Mouse (Mus musculus) mouse embryonic stem cell (cell line): ENCODE results near the gene Ramp2.

ENCODE experiments used
- in situ Hi-C, 2 experiments: fragments of 300-500 bp; cut with MboI; formaldehyde crosslinking; loops; 1 replicate in 1 of 2; 3 replicates in 1 of 2; pipeline ENCODE4 v1.14.3; 2019 to 2020; ENCODE audit warnings: low sequenced_read_pairs in 2 of 2, low pct_unique_long_range_greater_than_20kb in 1 of 2, mixed read lengths in 1 of 2; ENCODE audit not compliant: unreplicated experiment in 1 of 2

Gene Ramp2

GRCm38 (mm10) chr11:101232010-101232839, 13.6 kb upstream of the Ramp2 start:
- in situ Hi-C loops: no loop called here

- in situ Hi-C loops: no loop called here
Observed at GRCm38 (mm10) chr11:101233240-101233639, 12.6 kb upstream of the Ramp2 start.

GRCm38 (mm10) chr11:101234124-101234523, 11.7 kb upstream of the Ramp2 start:
- in situ Hi-C loops: no loop called here

- in situ Hi-C loops: no loop called here
Observed at GRCm38 (mm10) chr11:101235429-101235828, 10.4 kb upstream of the Ramp2 start.

- in situ Hi-C loops: no loop called here
Observed at GRCm38 (mm10) chr11:101236782-101237181, 9.0 kb upstream of the Ramp2 start.

- in situ Hi-C loops: no loop called here
Observed at GRCm38 (mm10) chr11:101238071-101238647, 7.7 kb upstream of the Ramp2 start.

- in situ Hi-C loops: loop anchor here (5.0 to 10.0 kb wide), 2 partner anchors 33 to 50 kb away; no protein-coding TSS in a partner anchor
Observed at GRCm38 (mm10) chr11:101245071-101245470, 757 bp upstream of the Ramp2 start.

- in situ Hi-C loops: loop anchor here (5.0 to 10.0 kb wide), 2 partner anchors 34 to 52 kb away; no protein-coding TSS in a partner anchor
Observed at GRCm38 (mm10) chr11:101246702-101247012, 829 bp downstream of the Ramp2 start.

GRCm38 (mm10) chr11:101247521-101248030, 1.7 kb downstream of the Ramp2 start:
- in situ Hi-C loops: loop anchor here (5.0 to 10.0 kb wide), 2 partner anchors 35 to 53 kb away; no protein-coding TSS in a partner anchor

- in situ Hi-C loops: loop anchor here (5.0 to 10.0 kb wide), 2 partner anchors 36 to 54 kb away; no protein-coding TSS in a partner anchor
Observed at GRCm38 (mm10) chr11:101248258-101248994, 2.6 kb downstream of the Ramp2 start.

GRCm38 (mm10) chr11:101251031-101251430, 5.2 kb downstream of the Ramp2 start:
- in situ Hi-C loops: loop anchor here in 1 of 2 experiments (5.0 kb wide), 1 partner anchor 34 kb away; no protein-coding TSS in a partner anchor

- in situ Hi-C loops: loop anchor here in 1 of 2 experiments (5.0 kb wide), 1 partner anchor 36 kb away; no protein-coding TSS in a partner anchor
Observed at GRCm38 (mm10) chr11:101252941-101253340, 7.1 kb downstream of the Ramp2 start.

- in situ Hi-C loops: loop anchor here in 1 of 2 experiments (5.0 kb wide), 1 partner anchor 36 kb away; no protein-coding TSS in a partner anchor
Observed at GRCm38 (mm10) chr11:101253613-101254389, 8.0 kb downstream of the Ramp2 start, which contains the start of gene Vps25. Vps25 (plus strand) TSS chr11:101253707.

- in situ Hi-C loops: no loop called here
Observed at GRCm38 (mm10) chr11:101255826-101256775, 10.3 kb downstream of the Ramp2 start.

GRCm38 (mm10) chr11:101259261-101259712, 13.5 kb downstream of the Ramp2 start:
- in situ Hi-C loops: no loop called here

GRCm38 (mm10) chr11:101259948-101260825, 14.4 kb downstream of the Ramp2 start, which contains the start of gene Wnk4:
Wnk4 (plus strand) TSS chr11:101260567.
- in situ Hi-C loops: no loop called here
